Mouse (Mus musculus) forebrain, embryonic 12.5 days (tissue): ENCODE measurements at regions not wholly inside any gene's neighbourhood (a gene's known extent, or its start where the extent isn't known, plus 50 kb on each side); places are given as distances from the start of the nearest gene placed in this dataset.

Experiments used
- ATAC-seq: fragments of 200-750 bp; cut with Nextera tagmentation; 2 replicates; pipeline ENCODE4 v1.8.0; 2017; ENCODE audit warnings: moderate TSS enrichment; ENCODE audit not compliant: low FRiP score
- H3K27ac ChIP-seq: fragments of 300-500 bp; sonication (generic); 2 replicates; pipeline ENCODE4 v1.5.1; 2016; ENCODE audit warnings: mild to moderate bottlenecking
- H3K27me3 ChIP-seq: fragments of 300-500 bp; sonication (generic); 2 replicates; pipeline ENCODE4 v1.6.1; 2016; ENCODE audit warnings: mild to moderate bottlenecking
- H3K36me3 ChIP-seq: fragments of 300-500 bp; sonication (generic); replicated peaks from 2 replicates; pipeline ENCODE4 v1.6.1; 2016; ENCODE audit warnings: mild to moderate bottlenecking
- H3K4me1 ChIP-seq: fragments of 300-500 bp; sonication (generic); 2 replicates; pipeline ENCODE4 v1.6.1; 2016
- H3K4me2 ChIP-seq: fragments of 300-500 bp; sonication (generic); 2 replicates; pipeline ENCODE4 v1.6.1; 2016; ENCODE audit warnings: mild to moderate bottlenecking, moderate library complexity
- H3K4me3 ChIP-seq: fragments of 300-500 bp; sonication (generic); replicated peaks from 2 replicates; pipeline ENCODE4 v1.5.1; 2016; ENCODE audit warnings: mild to moderate bottlenecking
- H3K9ac ChIP-seq: fragments of 300-500 bp; sonication (generic); 2 replicates; pipeline ENCODE4 v1.6.1; 2016; ENCODE audit warnings: mild to moderate bottlenecking
- H3K9me3 ChIP-seq: fragments of 300-500 bp; sonication (generic); 2 replicates; pipeline ENCODE4 v1.6.1; 2016
- WGBS: fragments of 180-500 bp; shearing (Covaris S2); methylation state at CpG from one replicate; pipeline ENCODE4 v1.1.7; 2016; 5-methylcytosine and 5-hydroxymethylcytosine counted together

DNA sequence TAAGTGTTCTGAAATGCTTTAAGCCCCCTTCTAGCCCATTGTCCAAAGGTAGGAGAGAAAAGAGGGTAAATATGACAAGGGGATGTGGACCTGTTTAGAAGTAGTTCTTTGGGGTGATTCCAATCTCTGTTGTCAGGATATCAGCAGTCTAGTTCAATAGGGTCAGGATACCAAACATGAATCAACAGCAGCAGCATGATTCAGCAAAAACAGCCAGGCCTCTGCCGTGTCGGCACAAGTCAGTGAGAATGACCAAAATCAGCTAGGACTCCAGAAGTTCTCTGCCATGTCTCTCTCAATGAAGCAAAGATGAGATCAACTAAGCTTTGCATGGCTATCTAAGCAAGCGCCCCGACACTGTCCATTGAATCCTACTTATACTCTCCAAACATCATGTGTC lies 97.5 kb upstream of the Peli1 start:
- no peak overlapping the region for H3K4me2 ChIP-seq
- 93% methylated on average over 4 of the region's 4 CpGs for WGBS
- no peak overlapping the region for H3K27ac ChIP-seq
- no peak for ATAC-seq
- no peak overlapping the region for H3K9ac ChIP-seq
- no peak overlapping the region for H3K4me3 ChIP-seq
- H3K27me3 ChIP-seq = no peaks in the 10 kb centered on the region
- H3K36me3 ChIP-seq = no peaks in the 10 kb centered on the region
- H3K9me3 ChIP-seq = no peaks in the 10 kb centered on the region
- H3K4me1 ChIP-seq = no peaks in the 10 kb centered on the region

- no peak for ATAC-seq
- Histone ChIP-seq H3K36me3 (no peaks in the 10 kb centered on the region), H3K27ac (no peak overlapping the region), H3K4me1 (no peaks in the 10 kb centered on the region; the same call in 1 of the 2 replicates), H3K27me3 (no peaks in the 10 kb centered on the region), H3K9me3 (no peaks in the 10 kb centered on the region), H3K4me2 (no peak overlapping the region), H3K9ac (no peak overlapping the region), H3K4me3 (no peak overlapping the region)
- 89% methylated on average over 3 of the region's 3 CpGs for WGBS
These were observed 89.7 kb upstream of the Peli1 start for GRCm38 (mm10) chr11:21001400-21001799.

- WGBS = 93% methylated on average over 5 of the region's 5 CpGs
- H3K9me3 ChIP-seq = no peaks in the 10 kb centered on the region
- H3K36me3 ChIP-seq = no peaks in the 10 kb centered on the region
- no peak overlapping the region for H3K9ac ChIP-seq
- peaks cover 11% of the 10 kb centered on the region for H3K4me1 ChIP-seq
- no peak for ATAC-seq
- no peaks in the 10 kb centered on the region for H3K27me3 ChIP-seq
- H3K4me3 ChIP-seq = no peak overlapping the region
- no peak overlapping the region for H3K27ac ChIP-seq
- H3K4me2 ChIP-seq = no peak overlapping the region
These were observed 83.9 kb upstream of the Peli1 start for GRCm38 (mm10) chr11:21007222-21007621.

- Histone ChIP-seq H3K36me3 (no peaks in the 10 kb centered on the region), H3K9me3 (no peaks in the 10 kb centered on the region), H3K9ac (no peak overlapping the region), H3K27me3 (no peaks in the 10 kb centered on the region), H3K27ac (no peak overlapping the region), H3K4me1 (peaks cover 11% of the 10 kb centered on the region), H3K4me3 (no peak overlapping the region), H3K4me2 (no peak overlapping the region)
- ATAC-seq = no peak
- 90% methylated on average over 3 of the region's 3 CpGs for WGBS
These were observed 81.6 kb upstream of the Peli1 start for GRCm38 (mm10) chr11:21009505-21009904.

DNA sequence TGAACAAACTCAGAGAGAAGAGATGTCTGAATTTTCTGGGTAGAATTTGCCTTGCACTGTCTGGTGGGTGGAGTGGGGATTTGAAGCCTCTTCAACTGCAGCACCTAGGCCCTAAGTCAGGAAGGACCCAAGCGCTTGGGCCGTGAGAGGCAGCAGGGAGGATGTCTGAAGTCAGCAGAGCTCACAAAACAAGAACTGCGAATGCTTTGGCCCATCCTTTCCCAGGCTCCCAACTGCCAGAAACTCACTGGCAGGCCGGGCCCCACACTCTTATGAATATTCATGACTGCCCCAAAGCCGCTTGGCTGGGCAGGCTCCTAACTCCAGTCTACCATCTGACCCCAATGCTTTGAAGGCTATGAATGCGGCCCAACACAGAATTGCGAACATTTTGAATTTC lies 80.2 kb upstream of the Peli1 start:
- peak; percentile 63; the same call in 1 of the 2 replicates for ATAC-seq

GRCm38 (mm10) chr11:21014250-21014649 lies 76.8 kb upstream of the Peli1 start:
- no peak overlapping the region for H3K4me3 ChIP-seq
- H3K4me2 ChIP-seq = no peak overlapping the region
- 87% methylated on average over 3 of the region's 3 CpGs for WGBS
- peaks cover 21% of the 10 kb centered on the region for H3K4me1 ChIP-seq
- no peak overlapping the region for H3K9ac ChIP-seq
- H3K36me3 ChIP-seq = no peaks in the 10 kb centered on the region
- H3K27ac ChIP-seq = no peak overlapping the region
- no peaks in the 10 kb centered on the region for H3K9me3 ChIP-seq
- H3K27me3 ChIP-seq = peaks cover 3% of the 10 kb centered on the region; the same call in 1 of the 2 replicates
- ATAC-seq = no peak

More for the DNA sequence above, 80.2 kb upstream of the Peli1 start:
- no peaks in the 10 kb centered on the region for H3K27me3 ChIP-seq
- no peak overlapping the region for H3K4me3 ChIP-seq
- no peak overlapping the region for H3K4me2 ChIP-seq
- H3K9me3 ChIP-seq = no peaks in the 10 kb centered on the region
- H3K27ac ChIP-seq = no peak overlapping the region
- WGBS = 22% methylated on average over 7 of the region's 7 CpGs
- H3K4me1 ChIP-seq = peaks cover 11% of the 10 kb centered on the region
- no peaks in the 10 kb centered on the region for H3K36me3 ChIP-seq
- no peak overlapping the region for H3K9ac ChIP-seq

GRCm38 (mm10) chr11:21015536-21015935 lies 75.6 kb upstream of the Peli1 start:
- peaks cover 20% of the 10 kb centered on the region for H3K4me1 ChIP-seq
- WGBS = 95% methylated on average over 3 of the region's 3 CpGs
- H3K4me2 ChIP-seq = no peak overlapping the region
- no peak overlapping the region for H3K27ac ChIP-seq
- no peaks in the 10 kb centered on the region for H3K36me3 ChIP-seq
- no peak overlapping the region for H3K9ac ChIP-seq
- H3K9me3 ChIP-seq = no peaks in the 10 kb centered on the region
- ATAC-seq = no peak
- H3K27me3 ChIP-seq = peaks cover 3% of the 10 kb centered on the region; the same call in 1 of the 2 replicates
- no peak overlapping the region for H3K4me3 ChIP-seq

DNA sequence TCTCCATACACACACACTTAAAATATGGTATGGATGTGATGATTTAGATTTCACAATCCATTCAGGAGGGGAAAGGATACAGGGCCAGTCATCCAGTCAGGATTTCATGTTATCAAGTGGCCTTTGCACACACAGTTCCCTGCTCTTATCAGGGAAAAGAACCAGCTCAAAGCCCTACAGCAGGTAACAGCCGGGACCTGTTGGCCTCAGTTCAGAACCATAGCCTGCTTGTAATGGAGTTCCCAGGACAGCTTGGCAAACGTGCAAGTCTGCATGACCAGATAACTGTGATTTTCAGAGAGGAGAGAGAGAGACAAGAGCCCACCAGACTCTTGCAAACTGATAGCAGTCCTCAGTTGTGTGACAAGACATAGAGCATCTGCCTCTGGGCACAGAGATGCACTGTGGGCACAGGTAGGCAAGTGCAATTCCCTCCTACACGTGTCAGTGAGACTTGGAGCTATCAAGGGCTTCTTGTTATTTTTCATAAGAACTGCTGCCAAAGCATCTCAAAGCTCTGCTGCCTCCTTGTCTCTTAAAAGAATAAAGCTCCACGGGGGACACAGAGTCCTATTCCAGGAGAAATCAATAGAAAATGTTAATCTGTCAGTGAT lies 74.9 kb upstream of the Peli1 start:
- Histone ChIP-seq H3K9ac (no peak overlapping the region), H3K36me3 (no peaks in the 10 kb centered on the region), H3K27ac (no peak overlapping the region), H3K4me2 (no peak overlapping the region), H3K4me3 (no peak overlapping the region), H3K9me3 (no peaks in the 10 kb centered on the region), H3K27me3 (peaks cover 3% of the 10 kb centered on the region; the same call in 1 of the 2 replicates), H3K4me1 (peaks cover 13% of the 10 kb centered on the region)
- 23% methylated on average over 4 of the region's 4 CpGs for WGBS
- ATAC-seq = no peak

DNA sequence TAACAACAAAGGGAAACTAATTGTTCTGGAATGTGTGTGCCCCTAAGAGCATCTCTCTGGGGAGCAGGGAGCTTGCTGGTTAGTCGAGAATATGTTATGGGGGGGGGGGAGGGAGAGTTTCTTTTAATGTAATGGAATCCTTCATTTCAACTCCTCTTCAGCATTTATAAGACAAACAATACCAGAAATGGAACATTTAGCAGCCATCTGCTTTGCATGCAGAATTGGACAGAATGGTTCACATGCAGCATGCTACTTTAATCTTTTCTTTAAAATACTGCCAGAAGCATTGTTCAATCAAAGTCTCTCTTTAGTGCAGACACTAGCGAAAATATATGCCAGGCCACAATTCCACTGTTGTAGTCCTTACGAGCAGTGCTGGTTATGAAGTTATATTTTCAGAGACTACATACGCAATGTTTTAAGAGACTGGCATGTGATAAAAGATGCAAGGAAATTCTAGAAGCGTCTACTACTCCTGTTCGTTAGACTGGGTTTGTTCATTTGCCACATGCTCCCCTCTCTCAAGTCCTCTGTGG lies 74.2 kb upstream of the Peli1 start:
- Histone ChIP-seq H3K9ac (no peak overlapping the region), H3K27me3 (peaks cover 3% of the 10 kb centered on the region; the same call in 1 of the 2 replicates), H3K4me3 (no peak overlapping the region), H3K36me3 (no peaks in the 10 kb centered on the region), H3K4me2 (no peak overlapping the region), H3K27ac (no peak overlapping the region), H3K9me3 (no peaks in the 10 kb centered on the region), H3K4me1 (peaks cover 10% of the 10 kb centered on the region)
- ATAC-seq = no peak
- WGBS = 57% methylated on average over 6 of the region's 6 CpGs

DNA sequence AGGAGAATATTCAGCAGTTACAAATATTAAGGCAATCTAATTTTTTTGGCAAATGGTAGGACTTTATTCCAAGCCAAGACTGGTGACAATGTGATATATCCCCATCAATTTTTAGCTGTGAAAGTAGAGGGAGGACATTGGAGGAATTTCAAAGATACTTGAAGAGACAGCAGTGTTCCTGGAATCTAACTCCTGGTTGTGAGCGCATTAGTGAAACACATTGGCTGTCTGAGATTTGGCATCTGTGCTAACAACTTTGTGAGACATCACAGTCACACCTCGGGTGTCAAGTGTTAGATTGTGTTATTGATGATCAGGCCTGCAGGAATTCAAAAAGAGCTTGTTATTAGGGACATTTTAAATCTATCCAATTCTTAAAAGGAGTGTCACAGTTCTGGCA lies 71.3 kb upstream of the Peli1 start:
- no peak overlapping the region for H3K4me2 ChIP-seq
- H3K27me3 ChIP-seq = peaks cover 3% of the 10 kb centered on the region; the same call in 1 of the 2 replicates
- 81% methylated on average over 2 of the region's 2 CpGs for whole genome bisulfite sequencing
- H3K4me3 ChIP-seq = no peak overlapping the region
- no peak for ATAC-seq
- no peaks in the 10 kb centered on the region for H3K9me3 ChIP-seq
- H3K9ac ChIP-seq = no peak overlapping the region
- H3K27ac ChIP-seq = no peak overlapping the region
- no peaks in the 10 kb centered on the region for H3K36me3 ChIP-seq
- peaks cover 10% of the 10 kb centered on the region for H3K4me1 ChIP-seq

- Histone ChIP-seq H3K4me2 (no peak overlapping the region), H3K4me1 (no peaks in the 10 kb centered on the region), H3K27me3 (no peaks in the 10 kb centered on the region), H3K36me3 (no peaks in the 10 kb centered on the region), H3K27ac (no peak overlapping the region), H3K9me3 (no peaks in the 10 kb centered on the region), H3K9ac (no peak overlapping the region), H3K4me3 (no peak overlapping the region)
- 88% methylated on average over 4 of the region's 4 CpGs for WGBS
- no peak for ATAC-seq
These were observed 67.0 kb upstream of the Peli1 start for GRCm38 (mm10) chr11:21024111-21024510.

DNA sequence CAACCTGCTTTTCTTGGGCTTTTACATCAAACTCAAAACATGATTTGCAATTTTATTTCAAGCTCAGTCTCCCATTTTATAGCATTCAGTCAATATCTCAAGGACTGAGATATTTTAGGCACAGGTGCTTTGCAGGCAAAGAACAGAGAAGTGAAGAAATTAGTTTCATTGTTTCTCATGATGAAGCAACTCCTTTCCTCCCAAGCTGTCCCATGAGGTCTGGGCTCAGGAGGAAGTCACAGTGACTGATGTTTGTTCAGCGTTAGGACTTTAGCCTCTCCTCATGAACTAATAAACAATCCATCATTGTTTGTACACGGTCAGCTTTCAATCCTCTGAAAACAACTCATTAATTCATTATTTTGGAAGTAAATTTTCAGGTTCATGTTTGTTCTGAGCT lies 66.6 kb upstream of the Peli1 start:
- Histone ChIP-seq H3K9me3 (no peaks in the 10 kb centered on the region), H3K36me3 (no peaks in the 10 kb centered on the region), H3K27me3 (no peaks in the 10 kb centered on the region), H3K4me1 (no peaks in the 10 kb centered on the region), H3K4me2 (no peak overlapping the region), H3K4me3 (no peak overlapping the region), H3K27ac (no peak overlapping the region), H3K9ac (no peak overlapping the region)
- WGBS = 60% methylated on average over 2 of the region's 2 CpGs
- no peak for ATAC-seq

DNA sequence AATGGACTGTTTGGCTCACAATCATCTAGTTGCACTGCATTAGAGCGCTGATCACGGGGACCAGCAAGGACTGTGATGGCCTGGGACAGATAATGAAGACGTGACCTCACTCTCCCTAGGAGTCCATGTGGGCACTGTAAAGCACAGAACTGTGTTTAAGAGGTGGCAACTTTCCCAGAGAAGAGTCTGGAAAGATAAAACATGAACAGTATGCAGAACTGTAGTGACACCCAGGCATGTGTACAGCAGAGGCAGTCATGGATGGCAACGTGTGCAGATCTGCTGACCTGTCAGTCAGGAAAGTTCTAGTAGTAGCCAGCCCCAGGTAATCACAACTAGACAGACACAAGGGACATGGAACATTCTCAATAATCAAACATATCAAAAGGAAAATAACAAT lies 63.8 kb upstream of the Peli1 start:
- WGBS = 89% methylated on average over 4 of the region's 4 CpGs
- H3K27me3 ChIP-seq = no peaks in the 10 kb centered on the region

More for the DNA sequence above, 63.8 kb upstream of the Peli1 start:
- Histone ChIP-seq H3K4me3 (no peak overlapping the region), H3K27ac (no peak overlapping the region), H3K4me1 (no peaks in the 10 kb centered on the region), H3K4me2 (no peak overlapping the region), H3K9me3 (no peaks in the 10 kb centered on the region), H3K9ac (no peak overlapping the region), H3K36me3 (no peaks in the 10 kb centered on the region)
- no peak for ATAC-seq
